Mouse (Mus musculus) lung, embryonic 14.5 days (tissue): Measurements from ENCODE around the gene Zdhhc9. TPM values are rescaled to one million over a fixed set of nuclear protein-coding genes. Genes with fewer than 3 reads are reported as not detected.

Source experiments
- ATAC-seq: fragments of 200-750 bp; cut with Nextera tagmentation; 2 replicates; pipeline ENCODE4 v1.8.0; 2017; ENCODE audit warnings: mild to moderate bottlenecking, moderate TSS enrichment, moderate library complexity; ENCODE audit not compliant: insufficient read depth
- DNase-seq: peaks from one replicate; pipeline ENCODE4 v3.0.0-alpha.2; 2015
- H3K27ac ChIP-seq: fragments of 300-500 bp; sonication (generic); 2 replicates; pipeline ENCODE4 v1.5.1; 2014; ENCODE audit warnings: low read depth, mild to moderate bottlenecking, moderate library complexity
- H3K27me3 ChIP-seq: fragments of 300-500 bp; sonication (generic); 2 replicates; pipeline ENCODE4 v1.6.1; 2014; ENCODE audit warnings: low read length, control low read depth; ENCODE audit not compliant: insufficient read depth
- H3K36me3 ChIP-seq: fragments of 300-500 bp; sonication (generic); 2 replicates; pipeline ENCODE4 v1.6.1; 2014; ENCODE audit warnings: control low read depth; ENCODE audit not compliant: insufficient read depth
- H3K4me1 ChIP-seq: fragments of 300-500 bp; sonication (generic); 2 replicates; pipeline ENCODE4 v1.6.1; 2014; ENCODE audit warnings: antibody characterized with exemption, control low read depth; ENCODE audit not compliant: insufficient read depth
- H3K4me2 ChIP-seq: fragments of 300-500 bp; sonication (generic); 2 replicates; pipeline ENCODE4 v1.6.1; 2014; ENCODE audit warnings: mild to moderate bottlenecking
- H3K4me3 ChIP-seq: fragments of 300-500 bp; sonication (generic); 2 replicates; pipeline ENCODE4 v1.5.1; 2014; ENCODE audit warnings: low read depth, low read length
- H3K9ac ChIP-seq: fragments of 300-500 bp; sonication (generic); 2 replicates; pipeline ENCODE4 v1.6.1; 2014
- H3K9me3 ChIP-seq: fragments of 300-500 bp; sonication (generic); 2 replicates; pipeline ENCODE4 v1.6.1; 2016; ENCODE audit warnings: low read depth, low read length, control low read depth
- CTCF ChIP-seq: IDR thresholded peaks from 2 replicates; pipeline ENCODE4 v1.5.1; 2016; ENCODE audit warnings: antibody characterized with exemption, low read depth
- WGBS: fragments of 180-500 bp; shearing (Covaris S2); extraction: QIAGEN DNeasy Blood & Tissue Kit; methylation state at CpG from one replicate; pipeline ENCODE4 v1.1.7; 2014; 5-methylcytosine and 5-hydroxymethylcytosine counted together
- polyA plus RNA-seq: library from polyadenylated mRNA; unstranded; fragments of >200 nt; fragmentation: Nextera tagmentation; extraction: Ambion mirVana; gene quantifications from 2 replicates; pipeline ENCODE4 v1.2.1, GENCODE M21; 2014

The Zdhhc9 gene
- polyA plus RNA-seq: 5.1 and 5.7 TPM in 2 replicates

GRCm38 (mm10) chrX:48208519-48209185 is at the start of gene Zdhhc9:
Gene Zdhhc9 (minus strand): TSS chrX:48208878.
- no peak for TF ChIP-seq CTCF
- H3K9me3 ChIP-seq: no peaks in the 10 kb centered on the region
- no peaks in the 10 kb centered on the region for H3K36me3 ChIP-seq
- peak; percentile 90 for DNase-seq
- 8% methylated on average over 33 of the region's 34 CpGs for WGBS
- no peaks in the 10 kb centered on the region for H3K27me3 ChIP-seq
- peak within 1 kb of the TSS; percentile 64 for H3K9ac ChIP-seq
- H3K4me3 ChIP-seq: peak within 1 kb of the TSS; percentile 64
- H3K4me1 ChIP-seq: no peaks in the 10 kb centered on the region
- H3K27ac ChIP-seq: peak within 1 kb of the TSS; percentile 9; the same call in 1 of the 2 replicates
- H3K4me2 ChIP-seq: peak within 1 kb of the TSS; percentile 65
- peak; percentile 99 for ATAC-seq

GRCm38 (mm10) chrX:48257011-48257410 is 48.3 kb upstream of the Zdhhc9 start:
- no peaks in the 10 kb centered on the region for H3K4me1 ChIP-seq
- no peak for TF ChIP-seq CTCF
- H3K27ac ChIP-seq: peak overlapping the region; percentile 24; the same call in 1 of the 2 replicates
- ATAC-seq: no peak
- H3K36me3 ChIP-seq: 0 out of 2 replicates have a peak, but pooled peaks cover 8% of the 10 kb centered on the region
- peak overlapping the region; percentile 54 for H3K4me3 ChIP-seq
- WGBS: 7% methylated on average over 16 of the region's 16 CpGs
- peak overlapping the region; percentile 55 for H3K9ac ChIP-seq
- no peaks in the 10 kb centered on the region for H3K9me3 ChIP-seq
- peak; percentile 4 for DNase-seq
- H3K27me3 ChIP-seq: no peaks in the 10 kb centered on the region
- peak overlapping the region; percentile 63 for H3K4me2 ChIP-seq

GRCm38 (mm10) chrX:48256468-48257007 is 47.9 kb upstream of the Zdhhc9 start, which contains the start of gene Utp14a:
Gene Utp14a (plus strand): TSS chrX:48256862.
- peak within 1 kb of the TSS; percentile 79 for H3K27ac ChIP-seq
- H3K9me3 ChIP-seq: no peaks in the 10 kb centered on the region
- no peaks in the 10 kb centered on the region for H3K4me1 ChIP-seq
- peak within 1 kb of the TSS; percentile 55 for H3K9ac ChIP-seq
- no peaks in the 10 kb centered on the region for H3K27me3 ChIP-seq
- 4% methylated on average over 33 of the region's 33 CpGs for WGBS
- peak within 1 kb of the TSS; percentile 67 for H3K4me2 ChIP-seq
- 0 out of 2 replicates have a peak, but pooled peaks cover 6% of the 10 kb centered on the region for H3K36me3 ChIP-seq
- peak; percentile 98 for DNase-seq
- TF ChIP-seq CTCF: no peak
- ATAC-seq: peak; percentile 99
- peak within 1 kb of the TSS; percentile 54 for H3K4me3 ChIP-seq

- peak overlapping the region; percentile 54 for H3K4me3 ChIP-seq
- peak; percentile 30 for DNase-seq
- no peak for TF ChIP-seq CTCF
- no peaks in the 10 kb centered on the region for H3K27me3 ChIP-seq
- no peak overlapping the region for H3K9ac ChIP-seq
- peak; percentile 82 for ATAC-seq
- peak overlapping the region; percentile 67 for H3K4me2 ChIP-seq
- H3K9me3 ChIP-seq: no peaks in the 10 kb centered on the region
- WGBS: 12% methylated on average over 18 of the region's 18 CpGs
- 0 out of 2 replicates have a peak, but pooled peaks cover 3% of the 10 kb centered on the region for H3K36me3 ChIP-seq
- peak overlapping the region; percentile 79 for H3K27ac ChIP-seq
- no peaks in the 10 kb centered on the region for H3K4me1 ChIP-seq
Observed at GRCm38 (mm10) chrX:48255830-48256428, 47.3 kb upstream of the Zdhhc9 start.

GRCm38 (mm10) chrX:48234417-48234816 is 25.7 kb upstream of the Zdhhc9 start:
- Histone ChIP-seq H3K36me3 (no peaks in the 10 kb centered on the region), H3K4me1 (no peaks in the 10 kb centered on the region), H3K4me2 (no peak overlapping the region), H3K27ac (no peak overlapping the region), H3K27me3 (no peaks in the 10 kb centered on the region), H3K9me3 (no peaks in the 10 kb centered on the region), H3K9ac (no peak overlapping the region), H3K4me3 (no peak overlapping the region)
- no peak for TF ChIP-seq CTCF
- ATAC-seq: no peak
- WGBS: 40% methylated on average over 7 of the region's 7 CpGs
- DNase-seq: peak; percentile 13

GRCm38 (mm10) chrX:48226225-48226624 is 17.5 kb upstream of the Zdhhc9 start:
- Histone ChIP-seq H3K4me1 (no peaks in the 10 kb centered on the region), H3K36me3 (no peaks in the 10 kb centered on the region), H3K27me3 (no peaks in the 10 kb centered on the region), H3K9ac (no peak overlapping the region), H3K4me2 (no peak overlapping the region), H3K4me3 (no peak overlapping the region), H3K27ac (no peak overlapping the region), H3K9me3 (no peaks in the 10 kb centered on the region)
- DNase-seq: no peak
- TF ChIP-seq CTCF: no peak
- ATAC-seq: no peak
- WGBS: 79% methylated on average over 7 of the region's 7 CpGs

- no peak for TF ChIP-seq CTCF
- 84% methylated on average over 7 of the region's 7 CpGs for WGBS
- no peak overlapping the region for H3K4me2 ChIP-seq
- DNase-seq (no peak), ATAC-seq (no peak)
- H3K4me1 ChIP-seq: no peaks in the 10 kb centered on the region
- H3K9ac ChIP-seq: no peak overlapping the region
- H3K4me3 ChIP-seq: no peak overlapping the region
- no peaks in the 10 kb centered on the region for H3K27me3 ChIP-seq
- H3K9me3 ChIP-seq: no peaks in the 10 kb centered on the region
- no peak overlapping the region for H3K27ac ChIP-seq
- no peaks in the 10 kb centered on the region for H3K36me3 ChIP-seq
Observed at GRCm38 (mm10) chrX:48222706-48223105, 14.0 kb upstream of the Zdhhc9 start.
